Mouse (Mus musculus) adrenal gland (tissue): ENCODE measurements at regions not wholly inside any gene's neighbourhood (a gene's known extent, or its start where the extent isn't known, plus 50 kb on each side); places are given as distances from the start of the nearest gene placed in this dataset.

Experiments
- intact Hi-C: fragments of 180-260 bp; cut with DNase I; formaldehyde crosslinking; loops from one replicate; pipeline ENCODE4 v1.15.1; 2025

DNA sequence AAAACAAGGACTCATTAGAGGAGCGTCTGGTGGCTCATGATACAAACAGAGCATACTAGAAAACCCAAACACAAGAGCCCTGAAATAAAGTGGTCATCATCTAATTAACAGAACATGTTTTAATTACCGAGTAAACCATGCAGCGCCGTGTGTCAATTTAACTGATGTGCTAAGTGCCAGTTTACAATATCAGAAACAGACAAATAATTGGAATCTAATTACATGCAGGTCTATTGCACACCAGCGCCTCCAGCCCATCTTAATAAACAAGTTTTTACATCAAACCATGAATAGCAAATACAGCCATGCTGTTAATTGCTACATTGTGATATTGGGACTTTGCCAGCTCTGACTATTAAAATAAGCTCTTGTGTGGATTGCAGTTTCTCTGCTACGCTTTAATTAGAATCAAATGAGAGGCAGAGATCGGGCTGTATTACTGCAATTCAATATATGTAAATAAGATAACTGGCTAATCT lies 425.3 kb upstream of the Gm765 start:
- intact Hi-C loops: no loop called here

DNA sequence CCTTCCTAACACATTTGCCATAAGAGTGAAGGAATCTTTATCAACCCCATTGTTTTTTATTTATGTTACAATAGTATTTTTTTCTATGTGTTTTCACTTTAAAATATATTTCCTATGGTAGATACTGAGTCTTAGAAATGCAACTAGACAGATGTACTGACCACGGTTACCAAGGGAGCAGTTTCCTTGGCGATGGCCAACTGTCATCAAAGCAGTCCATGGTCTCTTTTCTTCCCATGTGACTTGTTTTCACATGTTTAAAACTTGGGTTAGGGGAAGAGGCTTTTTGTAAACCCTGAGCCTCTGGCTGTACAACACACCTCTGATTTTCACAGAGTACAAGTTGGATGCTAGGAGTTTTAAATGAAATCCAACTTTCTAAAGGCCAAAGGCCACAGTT lies 411.9 kb upstream of the Gm765 start:
- intact Hi-C loops: no loop called here

DNA sequence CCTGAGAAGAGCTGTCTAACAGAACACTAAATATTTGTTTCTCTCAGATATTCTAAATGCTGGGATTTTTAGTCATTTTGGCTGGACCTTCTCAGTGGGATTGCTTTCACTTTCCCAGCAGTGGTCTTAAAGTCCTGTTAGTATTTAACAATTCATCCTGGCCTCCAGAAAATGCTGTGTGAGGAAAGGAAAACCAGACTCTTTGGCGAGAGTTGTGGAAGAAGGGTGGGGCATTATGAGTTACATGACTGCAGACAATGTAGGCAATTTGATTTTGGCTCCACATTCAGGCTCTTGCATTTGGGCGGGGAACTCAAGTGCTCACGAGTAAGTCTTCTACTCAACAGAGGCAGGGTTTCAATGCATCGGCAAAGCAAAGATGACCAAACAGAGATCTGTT lies 406.1 kb upstream of the Gm765 start:
- intact Hi-C loops: no loop called here

DNA sequence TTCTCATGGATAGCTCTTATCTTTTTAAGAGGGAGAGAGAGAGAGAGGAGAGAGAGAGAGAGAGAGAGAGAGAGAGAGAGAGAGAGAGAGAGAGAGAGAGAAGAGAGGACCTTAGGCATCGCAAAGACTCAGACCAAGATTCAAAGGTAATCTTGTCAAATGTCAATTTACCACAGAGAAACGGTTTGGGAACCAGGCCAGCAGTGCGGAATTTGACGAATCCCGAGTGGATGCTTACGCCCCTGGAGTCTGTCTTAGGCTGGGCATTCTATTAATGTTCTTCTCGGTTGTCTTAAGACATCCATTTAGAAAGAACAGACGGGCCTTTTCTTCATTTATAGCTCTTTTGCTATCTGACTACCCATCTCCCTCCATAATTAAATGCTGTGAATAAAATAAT lies 404.4 kb upstream of the Gm765 start:
- intact Hi-C loops: no loop called here

DNA sequence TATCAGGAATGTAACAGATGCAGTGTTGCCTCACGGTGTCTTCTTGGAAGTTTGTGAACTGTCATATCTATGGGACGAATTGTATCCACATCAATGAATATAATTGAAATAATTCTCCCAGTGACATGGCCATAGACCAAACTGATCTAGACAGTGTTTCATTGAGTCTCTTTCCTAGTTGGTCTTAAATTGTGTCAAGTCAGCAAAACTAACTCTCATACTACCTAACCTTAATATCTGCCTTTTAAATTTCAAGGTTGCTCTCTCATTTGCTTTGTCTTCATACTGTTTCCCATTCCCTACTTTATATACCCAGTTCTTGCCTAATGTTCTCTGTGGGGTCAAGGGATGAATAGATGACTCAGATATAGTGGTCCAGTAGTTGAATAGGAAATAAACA lies 397.9 kb upstream of the Gm765 start:
- intact Hi-C loops: no loop called here

DNA sequence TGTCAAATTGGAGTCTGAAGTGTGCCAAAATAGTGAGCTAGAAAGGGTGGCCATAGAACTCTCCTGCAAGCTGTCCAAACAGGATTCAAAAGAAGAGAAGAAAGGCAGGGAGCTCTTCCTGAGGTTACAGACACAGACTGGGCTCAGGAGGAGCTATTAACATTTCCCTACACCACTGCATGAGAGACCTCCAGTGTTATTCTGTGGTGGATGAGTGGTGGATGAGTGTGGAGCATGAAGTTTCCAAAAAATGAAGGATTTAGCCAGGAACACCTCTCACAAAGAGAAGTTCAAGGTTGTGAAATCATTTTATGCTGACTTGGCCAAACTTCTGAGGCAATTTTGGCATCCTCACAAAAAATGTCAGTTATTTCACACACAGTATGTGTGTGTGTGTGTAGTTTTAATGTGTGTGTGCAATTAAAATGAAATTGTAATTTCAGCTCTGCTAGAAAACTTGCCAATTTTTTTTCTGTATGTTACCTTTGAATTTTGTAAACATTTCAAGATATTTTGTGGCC lies 388.5 kb upstream of the Gm765 start:
- intact Hi-C loops: no loop called here

DNA sequence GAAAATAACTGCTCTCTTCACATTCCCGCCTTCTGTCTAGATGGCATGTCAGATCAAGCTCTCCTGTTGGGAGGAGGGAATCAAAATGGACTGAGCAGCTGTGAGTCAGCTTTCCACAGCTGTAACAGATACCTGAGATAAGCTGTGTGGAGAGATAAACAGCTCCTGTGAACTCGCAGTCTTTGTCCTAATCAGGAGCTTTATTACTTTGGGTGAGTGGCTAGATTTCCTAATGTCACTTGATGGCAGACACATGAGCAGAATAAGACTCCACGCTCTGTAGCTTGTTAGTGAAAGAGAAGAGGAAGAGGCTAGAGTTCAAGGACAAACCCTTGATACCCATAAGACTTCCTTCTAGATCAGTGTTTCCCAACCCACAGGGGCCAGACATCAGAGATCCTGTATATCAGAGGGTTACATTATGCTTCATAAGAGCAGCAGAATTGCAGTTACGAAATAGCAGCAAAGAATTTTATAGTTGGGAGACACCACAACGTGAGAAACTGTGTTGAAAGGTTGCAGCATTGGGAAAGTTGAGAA lies 384.1 kb upstream of the Gm765 start:
- intact Hi-C loops: no loop called here

DNA sequence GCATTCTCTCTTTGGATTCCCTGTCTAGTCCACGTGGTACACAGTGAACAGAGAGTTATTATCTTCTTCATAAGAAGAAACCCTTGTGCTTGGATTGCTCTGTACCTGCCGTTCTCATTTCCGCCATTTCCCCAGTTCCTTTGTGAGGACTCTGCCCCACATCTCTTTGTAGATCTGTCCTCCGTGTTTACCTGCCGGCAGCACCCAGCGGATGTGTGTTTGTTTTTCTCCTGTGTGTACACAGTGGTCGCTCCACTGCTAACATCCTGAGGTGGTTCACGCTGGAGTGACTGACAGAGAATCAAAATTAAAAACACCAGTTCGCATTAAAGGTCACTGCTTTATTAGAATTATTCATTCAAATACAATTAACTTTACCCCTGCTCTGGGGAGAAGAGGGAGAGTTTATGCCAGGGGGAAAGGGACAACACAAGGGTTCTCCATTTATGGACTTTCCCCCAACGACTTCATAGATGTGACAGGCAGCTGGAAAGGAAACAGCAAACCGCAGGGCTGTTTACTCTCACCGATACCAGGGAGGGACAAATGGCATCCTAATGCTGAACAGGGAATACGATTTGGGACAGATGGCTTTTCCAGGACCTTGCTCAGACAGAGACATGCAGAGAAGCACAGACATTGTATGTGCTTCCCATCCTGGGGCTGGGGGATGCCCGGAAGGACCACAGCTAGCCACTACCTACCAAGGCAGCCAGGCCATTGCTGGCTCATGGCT lies 362.5 kb upstream of the Gm765 start:
- intact Hi-C loops: no loop called here

DNA sequence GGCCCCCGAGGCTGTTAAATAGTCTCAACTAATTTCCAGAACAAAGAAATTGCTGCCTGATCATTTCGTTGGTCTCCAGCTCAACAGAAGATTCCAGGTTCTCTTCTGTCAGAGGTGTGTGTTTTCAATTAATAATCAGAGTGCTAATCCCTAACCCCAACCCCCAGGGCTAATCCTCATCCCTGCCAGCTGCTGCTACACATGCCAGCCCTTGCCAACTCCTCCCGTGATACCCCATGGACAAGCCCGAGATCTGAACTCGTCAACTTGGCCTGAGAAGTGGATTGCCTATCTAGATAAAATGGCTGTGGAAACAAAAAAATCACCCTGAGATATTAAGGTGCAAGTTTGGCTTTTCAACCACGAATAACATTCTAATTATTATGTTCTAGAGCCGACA lies 355.0 kb upstream of the Gm765 start:
- intact Hi-C loops: no loop called here

DNA sequence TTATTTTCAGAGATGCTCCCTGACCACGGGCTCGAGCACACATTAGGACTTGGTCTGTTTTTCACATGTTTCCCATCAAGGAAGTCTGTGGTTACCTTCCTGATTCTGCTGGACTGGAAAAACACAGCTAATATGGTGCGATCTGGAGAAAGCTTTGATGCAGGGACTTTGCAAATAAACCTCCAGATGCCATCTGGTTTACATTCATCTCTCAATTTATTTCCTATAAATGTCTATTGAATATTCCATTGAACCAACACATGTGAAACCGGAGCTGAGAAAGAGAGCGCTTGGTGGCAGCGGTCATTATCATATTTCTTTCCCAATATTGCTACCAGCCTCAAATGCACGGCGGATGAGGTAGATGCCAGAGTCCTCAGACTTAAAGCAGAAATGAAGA lies 350.9 kb upstream of the Gm765 start:
- intact Hi-C loops: no loop called here

DNA sequence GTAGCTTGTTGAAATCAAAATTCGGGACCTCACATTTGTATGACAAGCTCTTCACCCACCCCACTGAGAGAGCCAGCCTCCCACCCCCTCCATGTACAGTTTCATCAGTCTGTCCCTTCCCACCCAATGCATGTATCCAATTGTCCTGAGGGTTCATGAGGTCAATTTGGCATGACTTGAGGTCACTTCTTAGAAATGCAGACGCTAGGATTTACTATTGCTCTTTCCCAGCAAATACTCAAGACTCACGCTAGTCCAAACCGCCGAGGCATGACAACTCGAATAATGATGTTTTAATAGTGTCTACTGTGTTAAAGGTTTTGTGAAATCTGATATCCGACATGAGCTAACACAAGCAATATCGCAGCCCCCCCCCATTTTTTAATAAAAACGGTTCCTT lies 347.6 kb upstream of the Gm765 start:
- intact Hi-C loops: no loop called here

DNA sequence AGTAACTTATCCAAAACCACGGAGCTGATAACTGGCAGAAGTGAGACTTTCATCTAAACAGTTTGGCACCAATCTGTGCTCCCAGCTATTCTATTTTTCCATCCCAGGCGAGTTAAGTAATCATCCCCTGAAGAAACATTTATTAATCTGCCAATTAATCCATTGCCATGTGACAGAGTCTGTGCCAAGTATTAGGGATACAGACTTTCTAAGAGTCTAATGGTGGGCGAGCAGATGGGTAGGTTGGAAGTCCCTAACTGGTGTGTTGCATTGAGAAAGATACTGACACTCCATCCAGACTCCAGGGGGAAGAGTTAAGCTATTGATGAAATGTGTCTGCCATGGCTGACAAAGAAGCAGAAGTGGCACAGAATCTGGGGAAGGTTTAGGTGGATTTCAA lies 346.8 kb upstream of the Gm765 start:
- intact Hi-C loops: no loop called here

DNA sequence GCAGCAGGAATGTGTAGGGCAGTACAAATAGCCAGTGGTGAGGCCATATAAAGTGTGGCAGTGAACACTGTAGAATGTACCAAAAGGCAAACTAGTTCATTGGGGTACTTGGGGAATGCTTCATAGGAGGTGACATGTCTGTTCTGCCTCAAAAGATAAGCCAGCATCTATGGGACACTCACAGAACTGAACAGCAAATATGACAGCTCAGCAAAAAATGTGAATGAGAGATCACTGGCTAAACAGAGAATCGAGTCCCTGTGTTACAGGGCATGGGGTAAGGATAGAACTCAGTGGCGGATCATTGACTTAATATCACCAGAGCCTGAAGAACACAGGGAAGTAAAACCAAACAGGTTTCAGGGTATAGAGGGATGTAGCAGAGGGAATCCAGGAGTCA lies 346.1 kb upstream of the Gm765 start:
- intact Hi-C loops: no loop called here

DNA sequence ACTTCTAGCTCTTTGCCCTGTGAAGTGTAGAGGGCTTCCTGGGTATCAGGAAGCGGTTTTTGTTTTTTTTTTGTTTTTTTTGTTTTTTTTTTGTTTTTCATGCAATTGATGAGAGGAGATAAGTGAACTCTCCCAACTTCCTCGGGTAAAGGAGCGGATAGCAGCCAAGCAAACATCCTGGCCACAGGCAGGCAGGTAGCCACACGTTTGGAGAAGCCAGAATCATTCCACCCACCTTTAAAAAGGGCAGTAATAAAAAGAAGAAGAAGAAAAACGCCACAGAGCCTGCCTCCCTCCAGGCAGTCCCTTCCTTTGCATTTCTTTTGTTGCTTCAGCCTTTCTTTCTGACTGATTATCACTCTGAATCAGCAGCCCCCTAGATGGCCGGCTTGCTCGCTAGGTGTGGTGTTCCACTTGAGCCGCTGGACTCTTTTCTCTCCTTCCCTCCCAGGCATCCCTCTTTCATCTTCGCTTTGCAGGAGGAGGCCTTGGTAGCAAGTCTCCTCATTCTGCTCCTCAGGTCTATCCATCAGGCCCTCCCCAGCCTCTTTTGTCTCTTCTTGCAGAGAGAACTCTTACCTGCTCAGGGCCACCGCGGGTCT lies 323.9 kb upstream of the Gm765 start:
- intact Hi-C loops: no loop called here

DNA sequence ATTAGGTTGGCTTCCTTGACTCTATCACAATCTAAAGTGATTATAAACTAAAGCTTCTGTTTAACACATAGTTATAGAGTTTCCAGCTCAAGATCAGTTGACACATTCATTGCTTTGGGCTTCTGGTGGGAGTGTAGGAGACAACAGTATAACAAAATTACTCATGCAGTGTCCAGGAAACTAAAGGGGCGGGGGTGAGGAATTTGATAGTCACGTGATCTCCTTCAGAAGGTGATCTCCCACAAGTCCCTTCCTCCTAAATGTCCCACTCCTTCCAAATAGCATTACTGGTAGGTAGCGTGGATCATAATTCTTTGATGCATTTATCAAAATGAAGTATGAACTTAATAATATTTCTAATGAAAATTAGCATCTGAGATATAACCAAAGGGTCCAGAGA lies 309.3 kb upstream of the Gm765 start:
- intact Hi-C loops: no loop called here

DNA sequence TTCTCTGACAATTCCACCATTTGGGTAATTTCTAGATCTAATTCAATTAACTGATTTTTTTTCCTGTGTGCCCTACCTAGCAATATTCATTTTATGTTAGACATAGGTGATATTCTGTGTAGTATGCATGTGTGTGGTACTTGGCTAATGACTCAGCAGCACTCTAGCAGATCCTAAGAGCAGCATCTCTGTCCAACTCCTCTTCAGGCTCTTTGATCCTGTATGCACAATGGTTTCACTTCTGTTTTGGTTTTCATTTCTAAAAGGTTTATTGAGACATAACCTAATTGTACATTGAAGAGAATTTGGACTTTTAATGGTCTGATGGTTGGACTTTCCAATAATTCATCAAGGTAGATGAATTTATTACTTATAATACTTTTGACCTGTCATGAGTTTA lies 308.8 kb upstream of the Gm765 start:
- intact Hi-C loops: no loop called here

DNA sequence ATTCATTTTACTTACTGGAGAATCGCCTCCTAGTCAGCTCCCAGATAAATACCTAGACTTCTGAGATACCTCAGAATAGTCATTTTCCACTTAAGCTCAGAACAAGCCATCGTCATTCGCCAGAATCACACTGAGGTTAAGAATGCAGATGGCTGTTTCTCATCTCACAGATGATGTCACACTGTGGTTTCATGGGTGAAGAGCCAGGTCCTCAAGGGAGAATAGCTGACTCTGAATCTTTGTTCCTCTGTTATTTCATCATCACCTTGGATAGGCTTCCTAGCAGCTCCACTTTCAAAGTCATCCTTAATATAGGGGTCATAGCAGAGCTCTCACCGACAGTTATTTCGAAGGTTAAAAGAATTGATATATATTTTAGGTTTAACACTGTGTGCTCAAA lies 297.8 kb upstream of the Gm765 start:
- intact Hi-C loops: no loop called here

DNA sequence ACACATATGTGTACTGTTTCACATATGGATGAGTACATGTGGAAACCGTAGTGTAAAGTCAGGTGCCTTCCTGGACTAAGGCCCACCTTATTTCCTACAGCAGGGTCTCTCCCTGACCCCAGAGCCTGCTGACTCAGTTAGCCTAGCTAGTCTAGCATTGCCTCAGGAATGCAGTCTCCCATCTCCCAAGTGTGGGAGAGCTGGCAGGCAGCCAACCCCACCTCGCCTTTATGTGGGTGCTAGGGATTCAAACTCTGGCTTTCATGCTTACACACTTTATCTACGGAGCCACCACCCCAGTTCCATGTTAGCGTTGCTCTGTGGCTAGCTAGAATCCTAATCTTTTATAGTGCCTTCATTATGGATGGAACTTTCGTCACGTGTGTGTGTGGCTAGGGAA lies 293.3 kb upstream of the Gm765 start:
- intact Hi-C loops: no loop called here

DNA sequence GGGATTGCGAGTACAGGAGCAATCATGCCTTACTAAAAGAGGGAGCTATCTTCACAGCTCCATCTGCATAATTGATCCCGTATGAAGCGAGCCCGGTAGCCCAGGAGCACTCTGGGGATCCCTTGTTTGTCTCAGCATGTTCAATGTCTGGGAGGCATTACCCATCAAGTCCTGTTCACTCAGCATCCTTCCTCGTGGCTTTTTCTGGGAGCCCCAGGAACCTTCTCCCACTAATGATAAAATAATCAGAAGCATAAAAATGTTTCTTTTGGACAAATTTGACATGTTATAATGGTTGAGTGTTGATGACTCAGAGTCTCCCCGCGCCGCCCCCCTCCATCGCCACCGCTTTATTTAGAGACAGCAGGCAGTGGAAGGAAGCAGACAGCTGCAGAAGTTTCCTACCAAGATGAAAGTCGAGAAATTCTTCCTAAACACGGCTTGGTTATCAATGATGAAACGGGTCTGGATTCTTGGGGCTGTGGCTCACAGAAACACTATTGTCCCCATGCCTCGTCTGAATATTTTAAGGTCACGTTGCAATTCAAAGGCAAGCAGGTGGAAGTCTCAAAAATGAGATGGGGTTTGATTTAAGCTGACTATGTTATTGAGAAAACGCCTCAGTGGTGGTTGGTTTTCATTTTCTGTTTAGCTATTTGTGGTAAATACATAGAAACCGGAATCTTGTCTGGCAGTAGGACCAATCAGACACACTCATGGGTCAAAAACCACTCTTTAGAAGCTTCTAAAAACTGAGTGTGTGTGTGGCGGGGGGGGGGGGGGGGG lies 289.9 kb upstream of the Gm765 start:
- intact Hi-C loops: no loop called here

DNA sequence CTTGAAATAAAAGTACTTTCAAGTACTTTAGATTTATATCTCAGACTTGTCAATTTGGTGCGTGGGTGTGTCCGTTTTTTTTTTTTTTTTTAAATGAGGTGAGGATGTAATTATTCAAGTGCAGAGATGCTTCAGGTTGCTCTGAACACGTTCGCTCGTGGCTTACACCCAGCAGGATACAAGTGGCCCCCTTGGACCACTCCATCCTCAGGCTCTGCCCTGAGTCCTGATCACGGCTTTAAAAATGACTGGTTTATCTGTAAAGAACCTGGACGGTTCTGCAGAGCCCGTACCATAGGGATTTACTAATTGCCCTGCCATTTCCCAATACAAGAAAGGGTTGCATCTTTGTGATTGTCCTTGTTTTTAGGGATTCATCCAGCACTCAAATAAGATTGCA lies 288.7 kb upstream of the Gm765 start:
- intact Hi-C loops: no loop called here

DNA sequence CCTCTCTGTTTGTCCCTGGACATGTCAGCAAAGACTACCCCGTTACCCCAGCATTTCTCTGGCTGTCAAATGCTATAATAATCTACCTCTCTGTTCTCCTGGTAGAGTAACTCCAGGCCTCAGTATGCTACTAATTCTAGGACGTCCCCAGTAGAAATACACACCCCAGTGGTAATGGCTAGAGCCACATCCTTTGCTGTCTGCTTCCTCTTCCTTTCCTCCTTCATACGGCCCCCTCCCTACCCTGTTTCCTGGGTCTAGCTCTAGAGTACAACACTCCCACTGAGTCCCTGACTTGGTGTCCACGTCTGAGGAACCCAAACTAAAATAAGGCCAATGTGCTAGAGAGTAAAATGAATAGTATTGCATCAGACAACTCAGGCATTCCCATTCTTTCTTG lies 287.1 kb upstream of the Gm765 start:
- intact Hi-C loops: no loop called here

DNA sequence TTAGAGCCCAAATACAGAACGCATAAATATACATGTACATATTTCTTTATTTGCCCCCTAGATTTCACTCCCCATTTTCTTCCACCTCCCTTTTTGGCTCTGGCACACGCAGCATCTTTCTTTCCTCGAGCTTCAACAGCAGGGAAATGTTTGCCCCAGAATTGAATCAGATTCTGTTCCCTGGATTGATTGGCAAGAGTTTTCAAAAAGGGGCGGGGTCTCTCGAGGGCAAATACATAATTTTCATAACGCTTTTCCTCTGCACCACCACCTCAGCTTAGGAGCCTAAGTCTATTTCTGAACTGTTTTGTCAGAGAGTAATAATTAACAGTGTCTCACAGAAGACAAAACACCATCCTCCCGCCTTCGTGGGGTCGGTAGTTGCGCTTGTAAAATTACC lies 283.9 kb upstream of the Gm765 start:
- intact Hi-C loops: no loop called here
